Mouse (Mus musculus): ENCODE results near the gene Asphd1.

Asphd1 gene

DNA sequence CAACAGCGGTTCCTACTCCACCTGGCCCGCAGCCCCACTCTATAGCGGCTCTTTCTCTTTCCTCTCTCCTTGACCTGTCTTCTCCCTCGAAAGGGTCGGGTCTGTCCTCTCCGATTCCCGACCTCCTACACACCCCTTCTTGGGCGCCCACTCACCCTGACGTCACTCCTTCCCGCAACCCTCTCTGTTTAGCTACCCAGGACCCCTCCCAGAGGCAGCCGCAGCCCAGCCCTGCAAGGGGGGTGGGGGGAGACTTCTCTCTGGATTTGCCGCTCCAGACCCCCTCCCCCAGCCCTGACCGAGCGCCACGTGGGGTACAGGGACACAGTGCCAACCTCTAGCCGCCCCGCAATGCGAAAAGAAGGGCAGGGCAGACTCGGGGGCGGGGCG is at the start of gene Asphd1:
Asphd1 (minus strand) TSS at position 180 of the 390 bp plus-strand sequence.
- no peak for DNase-seq (ENCODE audit: low spot score)

DNA sequence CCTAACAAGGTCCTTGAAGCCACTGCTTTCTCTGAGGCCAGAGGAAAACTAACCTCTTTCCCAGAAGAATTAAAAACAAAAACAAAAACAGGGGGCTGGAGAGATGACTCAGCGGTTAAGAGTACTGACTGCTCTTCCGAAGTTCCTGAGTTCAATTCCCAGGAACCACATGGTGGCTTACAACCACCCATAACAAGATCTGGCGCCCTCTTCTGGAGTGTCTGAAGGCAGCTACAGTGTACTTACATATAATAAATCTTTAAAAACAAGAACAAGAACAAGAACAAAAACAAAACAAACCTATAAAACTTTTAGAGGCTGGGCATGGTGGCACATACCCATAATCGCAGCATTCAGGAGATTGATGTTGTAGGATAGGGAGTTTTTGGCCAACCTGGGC is 47.1 kb upstream of the Asphd1 start:
- DNase-seq (ENCODE audit: low spot score), result no peak

DNA sequence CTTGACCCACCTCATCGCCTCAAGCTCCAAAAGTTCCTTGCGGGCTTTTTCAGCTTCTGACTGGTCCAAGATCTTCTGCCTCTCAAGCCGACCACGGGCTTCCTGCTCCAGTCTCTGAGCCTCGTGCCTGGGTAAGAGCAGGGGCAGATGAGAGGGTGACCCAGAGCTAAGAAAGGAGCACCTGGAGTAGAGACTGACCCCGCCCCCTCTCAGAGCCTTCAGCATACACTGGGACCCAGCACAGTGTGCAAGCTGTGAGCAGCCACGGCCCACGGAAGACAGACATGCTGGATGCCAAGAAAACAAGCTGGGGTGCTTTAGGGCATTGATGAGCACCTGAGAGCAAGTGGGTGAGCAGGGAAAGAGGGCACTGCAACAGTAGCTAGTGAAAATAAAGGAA is 39.4 kb upstream of the Asphd1 start:
- DNase-seq (ENCODE audit: low spot score), result no peak

DNA sequence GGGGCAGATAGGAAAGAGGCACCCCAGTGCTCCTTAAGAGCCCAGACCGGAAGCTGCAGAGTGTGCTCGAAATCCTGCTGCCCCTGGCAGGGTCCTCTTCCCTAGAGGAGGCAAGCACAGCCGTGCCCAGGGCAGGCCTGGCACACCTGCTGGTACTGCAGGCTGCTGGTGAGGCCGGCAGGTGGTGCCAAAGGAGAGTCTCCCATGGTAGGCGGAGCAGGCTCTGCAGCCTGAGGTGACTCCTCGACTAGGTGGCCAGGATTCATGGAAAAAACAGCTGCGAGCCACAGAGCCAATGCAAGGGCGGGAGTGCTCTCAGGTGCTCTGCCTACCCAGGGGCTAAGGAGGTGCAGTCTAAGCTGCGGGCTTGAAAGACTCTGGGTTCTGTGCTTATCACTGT is 36.9 kb upstream of the Asphd1 start:
- no peak for DNase-seq (ENCODE audit: low spot score)

DNA sequence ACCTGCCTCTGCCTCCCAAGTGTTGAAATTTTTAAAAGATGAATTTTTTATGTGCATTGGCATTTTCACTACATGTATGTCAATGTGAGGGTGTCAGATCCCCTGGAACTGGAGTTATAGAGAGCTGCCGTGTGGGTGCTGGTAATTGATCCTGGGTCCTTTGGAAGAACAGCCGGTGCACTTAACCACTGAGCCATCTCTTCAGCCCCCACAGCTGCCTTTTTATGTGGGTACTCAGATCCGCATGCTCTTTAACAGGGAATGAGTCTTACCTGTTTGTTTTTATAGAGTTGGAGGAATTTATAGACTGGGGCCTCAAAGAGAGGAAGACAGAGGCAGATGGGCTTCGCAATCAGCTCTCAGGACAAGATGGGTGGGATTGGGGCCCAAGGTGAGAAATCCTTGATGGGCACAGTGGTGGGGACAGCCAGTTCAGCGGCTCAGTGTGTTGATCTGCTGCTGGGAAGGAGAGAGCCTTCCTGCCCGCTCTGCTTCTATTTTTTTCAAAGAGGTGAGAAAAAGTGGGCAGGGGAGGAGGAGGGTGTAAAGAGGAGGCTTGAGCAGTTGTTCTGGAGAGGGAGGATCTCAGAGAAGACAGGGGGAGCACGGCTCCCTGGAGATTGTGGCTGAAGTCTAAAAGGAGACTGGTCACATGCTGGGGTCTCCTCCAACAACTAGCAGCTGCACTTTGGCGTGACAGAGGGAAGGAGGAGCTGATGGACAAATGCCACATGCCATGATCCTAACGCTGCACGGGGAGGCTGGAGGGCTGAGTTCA is 35.5 kb upstream of the Asphd1 start:
- no peak for DNase-seq (ENCODE audit: low spot score)

DNA sequence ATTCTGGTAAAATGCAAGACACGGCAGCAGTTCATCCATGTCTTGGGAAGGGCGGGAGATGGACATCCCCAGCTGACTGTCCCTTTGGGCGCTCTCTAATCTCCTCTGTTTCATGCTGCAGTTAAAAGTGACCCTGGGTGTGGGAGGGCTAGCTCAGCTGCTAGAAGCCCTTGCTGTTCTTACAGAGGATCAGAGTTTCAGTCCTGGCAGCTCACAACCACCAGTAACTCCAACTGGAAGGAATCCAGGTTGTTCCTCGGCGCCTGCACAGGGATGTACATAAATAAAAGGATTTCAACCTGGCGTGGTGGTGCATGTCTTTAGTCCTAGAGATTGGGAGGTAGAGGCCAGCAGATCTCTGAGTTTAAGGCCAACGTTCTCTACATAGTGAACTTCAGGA is 33.7 kb upstream of the Asphd1 start:
- DNase-seq (ENCODE audit: low spot score), result no peak

DNA sequence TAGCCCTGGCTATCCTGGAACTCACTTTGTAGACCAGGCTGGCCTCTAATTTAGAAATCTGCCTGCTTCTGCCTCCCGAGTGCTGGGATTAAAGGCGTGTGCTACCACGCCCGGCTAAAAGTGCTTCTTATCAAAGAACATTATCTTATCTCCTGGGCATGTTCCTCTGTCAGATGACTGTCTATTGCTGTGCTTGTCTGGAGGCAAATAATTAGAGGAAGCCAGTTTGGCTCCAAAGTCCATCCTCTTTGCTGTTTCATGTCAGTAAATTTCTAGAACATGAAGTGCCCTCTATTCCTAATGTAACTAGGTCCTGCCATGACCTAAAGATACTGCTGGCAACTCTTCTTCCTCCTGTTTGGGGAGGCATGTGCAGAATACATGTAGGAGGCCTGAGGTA is 32.7 kb upstream of the Asphd1 start:
- DNase-seq (ENCODE audit: low spot score), result no peak

DNA sequence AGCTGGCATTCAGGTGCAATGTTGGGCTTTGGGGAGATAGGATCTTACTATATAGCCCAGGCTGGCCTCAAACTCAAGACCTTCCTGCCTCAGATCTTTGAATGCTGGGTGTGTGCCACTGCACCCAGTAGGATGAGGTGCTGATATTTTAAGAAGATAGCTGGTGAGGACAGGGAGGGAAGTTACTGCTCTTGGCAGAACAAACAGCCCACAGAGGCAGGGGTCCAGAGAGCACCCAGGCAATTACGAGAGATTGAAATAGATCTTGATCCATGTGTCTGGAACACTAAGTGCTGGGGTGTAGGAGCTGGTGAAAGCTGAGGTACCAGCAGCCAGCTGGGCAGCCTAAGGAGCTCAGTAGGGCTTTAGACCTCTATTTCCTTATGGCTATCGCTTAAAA is 32.2 kb upstream of the Asphd1 start:
- DNase-seq (ENCODE audit: low spot score), result no peak

DNA sequence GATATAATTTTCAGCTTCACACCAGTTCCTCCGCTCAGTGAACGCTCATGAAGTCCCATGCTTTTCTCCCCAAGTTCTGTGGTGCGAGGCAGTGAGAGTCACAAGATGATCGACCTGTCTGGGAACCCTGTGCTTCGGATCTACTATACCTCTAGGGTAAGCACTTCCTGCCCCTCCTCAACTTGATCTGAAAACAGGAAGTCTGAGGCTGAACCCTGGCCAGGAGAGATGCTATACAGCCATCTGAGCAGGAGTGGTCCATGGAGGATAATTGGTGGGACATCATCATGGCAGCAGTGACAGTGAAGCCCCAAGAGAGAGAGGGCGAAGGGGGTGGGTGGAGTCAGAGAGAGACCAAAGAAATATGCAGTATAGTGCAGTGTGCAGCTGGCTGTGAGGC is 29.5 kb upstream of the Asphd1 start:
- no peak for DNase-seq (ENCODE audit: low spot score)

DNA sequence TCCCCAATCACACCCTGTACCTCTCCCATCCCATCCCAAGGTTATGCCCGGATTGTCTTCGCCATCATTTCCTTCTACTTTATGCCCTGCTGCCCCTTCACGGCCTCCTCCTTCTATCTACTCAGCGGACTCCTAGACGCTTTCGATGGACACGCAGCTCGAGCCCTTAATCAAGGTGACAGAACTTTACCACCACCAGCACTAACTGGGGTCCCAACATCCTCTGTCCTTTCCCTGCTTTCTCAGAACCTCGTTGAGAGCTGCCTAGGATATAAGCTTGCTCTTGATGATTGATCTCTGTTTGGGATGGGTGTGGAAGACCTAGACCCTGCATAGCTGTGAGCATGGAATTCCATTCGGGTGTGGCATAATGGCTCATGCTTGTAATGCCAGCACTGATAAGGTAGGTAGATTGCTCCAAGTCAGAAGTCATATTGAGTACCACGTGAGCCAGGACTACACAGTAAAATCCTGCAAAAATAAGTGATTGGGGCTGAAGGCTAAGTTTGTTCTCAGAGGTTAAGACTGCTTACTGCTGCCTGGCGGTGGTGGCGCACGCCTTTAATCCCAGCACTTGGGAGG is 27.6 kb upstream of the Asphd1 start:
- DNase-seq (ENCODE audit: low spot score), result no peak

DNA sequence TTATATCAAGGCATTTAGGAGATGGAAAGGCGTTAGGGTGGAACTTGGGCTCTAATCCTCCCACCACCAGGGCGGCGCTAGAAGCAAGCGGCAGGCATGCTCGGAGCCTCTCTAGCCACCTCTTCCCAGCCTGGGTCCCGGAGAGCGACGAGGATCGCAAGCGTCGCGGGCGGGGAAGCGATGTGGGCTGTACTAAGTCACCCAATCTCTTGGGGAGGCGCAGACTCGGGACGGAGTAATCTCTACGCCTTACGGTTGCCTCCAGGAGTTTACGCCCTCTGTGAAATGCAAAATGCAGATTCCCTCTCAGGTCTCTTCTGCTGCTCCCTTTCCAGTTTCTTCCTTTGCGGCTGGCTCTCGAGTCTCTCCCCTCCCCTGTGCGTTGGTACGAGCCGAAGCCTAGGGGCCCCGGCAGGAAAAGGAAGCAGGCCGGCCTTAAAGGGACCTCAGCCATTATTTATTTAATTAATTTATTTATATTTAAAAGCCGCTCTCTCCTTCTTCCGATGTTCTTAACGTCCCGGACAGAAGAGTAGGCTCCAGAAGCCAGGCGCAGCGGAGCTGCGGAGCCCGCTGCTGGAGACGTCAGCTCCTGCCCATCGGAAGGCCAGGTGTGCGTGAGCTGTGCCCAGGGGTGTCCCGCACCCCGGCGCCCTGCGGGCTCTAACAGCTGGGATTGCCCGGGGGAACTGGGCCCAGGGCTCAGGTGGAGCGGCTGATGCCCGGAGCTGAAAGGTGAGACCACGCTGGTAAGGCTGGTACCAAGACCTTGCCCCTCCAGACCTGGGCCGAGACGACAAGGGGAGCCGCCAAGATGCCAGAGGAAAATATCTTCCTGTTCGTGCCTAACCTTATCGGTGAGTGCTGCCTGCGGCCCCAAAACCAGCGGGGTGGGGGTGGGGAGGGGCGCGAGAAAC is 26.8 kb upstream of the Asphd1 start, which contains the start of gene Cdiptos:
Cdiptos (minus strand) TSS at position 149 of the 917 bp plus-strand sequence.
- DNase-seq (ENCODE audit: low spot score), result peak; percentile 91

DNA sequence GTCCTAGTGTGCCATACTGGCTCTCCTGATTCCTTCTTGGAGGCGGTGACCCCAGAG is 26.3 kb upstream of the Asphd1 start, which contains the start of gene Cdipt:
Cdipt (plus strand) TSS at position 22 of the 57 bp plus-strand sequence.
- no peak for DNase-seq (ENCODE audit: low spot score)

DNA sequence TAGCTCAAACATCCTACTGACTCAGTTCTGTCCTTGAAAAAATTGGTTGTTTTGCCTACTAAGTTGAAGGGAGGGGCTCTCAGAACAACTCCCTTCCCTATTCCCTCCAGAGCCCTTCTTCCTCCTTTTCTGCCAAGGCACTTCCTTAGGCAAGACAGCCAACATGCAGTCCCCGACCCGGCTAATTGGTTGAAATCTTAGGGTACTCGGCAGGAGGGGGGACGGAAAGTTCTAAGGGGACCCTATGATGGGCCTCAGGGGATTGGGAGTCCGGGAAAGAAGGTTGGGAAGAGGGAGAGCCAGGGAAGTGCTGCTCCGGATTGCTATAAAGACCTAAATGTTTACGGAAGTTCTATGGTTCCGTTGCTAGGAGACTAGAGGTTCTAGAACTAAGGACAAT is 26.1 kb upstream of the Asphd1 start:
- peak; percentile 34 for DNase-seq (ENCODE audit: low spot score)

DNA sequence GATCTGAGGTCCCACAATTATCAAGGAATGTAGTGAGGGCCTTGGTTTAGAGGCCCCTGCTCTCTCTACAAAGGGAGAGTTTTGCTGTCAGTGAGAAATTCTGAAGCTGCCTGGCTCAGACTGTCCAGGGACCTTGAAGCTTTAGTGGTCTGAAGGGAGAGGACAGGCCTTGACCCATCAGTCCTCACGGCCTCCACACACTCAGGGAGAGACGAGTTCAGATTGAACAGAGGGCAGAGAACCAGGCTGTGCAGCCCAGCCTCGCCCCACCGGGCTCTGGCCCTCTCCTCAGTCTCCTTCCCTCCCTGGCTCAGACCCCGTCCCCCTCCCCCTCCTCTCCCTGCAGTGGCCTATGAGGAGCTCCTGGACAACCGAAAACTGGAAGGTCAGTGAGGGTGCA is 18.0 kb upstream of the Asphd1 start:
- DNase-seq (ENCODE audit: low spot score), result peak; percentile 54

DNA sequence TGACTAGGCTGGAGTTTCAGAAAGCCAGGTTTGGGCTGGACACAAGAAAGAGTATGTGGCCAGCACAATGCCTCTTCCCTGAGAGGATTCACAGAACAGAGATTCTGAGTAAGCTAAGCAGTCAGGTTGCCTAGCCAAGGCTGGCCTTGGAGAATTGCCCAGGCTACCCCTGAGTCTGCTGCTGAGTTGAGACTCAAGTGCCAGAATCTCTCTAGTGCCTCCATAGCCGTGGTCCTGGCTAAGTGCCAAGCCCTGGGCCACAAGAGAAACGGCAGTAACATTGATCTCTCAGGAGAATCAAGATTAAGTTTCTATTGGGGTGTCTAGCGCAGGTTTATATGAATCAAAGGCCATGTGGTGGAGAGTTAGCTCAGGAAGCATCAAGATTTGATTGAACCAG is 16.2 kb upstream of the Asphd1 start:
- DNase-seq (ENCODE audit: low spot score), result no peak

DNA sequence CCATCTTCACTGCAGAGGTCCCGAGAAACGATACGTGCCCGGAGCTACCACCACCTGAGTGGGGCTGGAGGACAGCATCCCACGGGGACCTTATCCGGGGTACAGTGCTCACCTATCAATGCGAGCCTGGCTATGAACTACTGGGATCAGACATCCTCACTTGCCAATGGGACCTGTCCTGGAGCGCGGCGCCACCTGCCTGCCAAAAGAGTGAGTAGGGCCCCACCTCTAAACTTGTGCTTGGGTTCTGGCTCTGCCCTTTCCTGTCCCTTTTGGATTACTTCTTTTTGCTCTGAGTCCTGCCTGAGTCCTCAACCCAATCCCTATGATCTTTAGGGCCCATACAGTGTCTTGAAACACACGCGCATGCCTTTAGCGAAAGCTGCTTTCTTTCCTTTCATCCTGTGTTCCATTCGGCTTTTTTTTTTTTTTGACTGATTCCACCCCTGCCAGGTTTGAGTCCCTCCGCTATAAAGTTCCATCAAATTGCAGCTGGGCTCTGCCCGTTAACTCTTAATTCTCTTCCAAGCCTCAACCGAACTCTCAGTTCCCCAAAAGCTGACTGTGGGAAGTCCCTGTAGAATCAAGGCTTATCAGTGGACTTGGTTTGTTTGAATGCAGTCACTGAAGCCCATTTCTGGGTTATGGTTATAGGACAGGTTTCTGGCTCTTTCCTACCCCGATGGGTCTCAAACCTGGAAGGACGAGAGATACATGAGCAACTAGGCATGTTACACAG is 14.3 kb upstream of the Asphd1 start:
- no peak for DNase-seq (ENCODE audit: low spot score)

DNA sequence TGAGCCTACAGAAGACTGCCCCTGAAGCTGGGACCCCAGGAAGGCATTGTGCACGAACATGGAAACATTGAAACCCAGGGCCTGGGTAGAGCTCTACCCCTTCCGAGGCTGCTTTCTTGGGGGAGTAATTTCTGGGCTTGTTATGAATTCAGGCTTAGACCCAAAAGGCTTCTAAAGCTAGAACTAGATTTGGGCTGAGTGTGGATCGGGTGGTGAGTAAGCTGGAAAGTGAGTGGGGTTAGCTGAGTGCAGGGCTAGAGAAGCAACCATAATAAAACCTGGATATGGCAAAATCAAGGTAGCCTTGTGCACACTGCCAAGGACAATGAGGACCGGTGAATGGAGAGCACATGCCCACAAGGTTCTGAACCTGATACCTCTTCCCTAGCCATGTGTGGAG is 12.6 kb upstream of the Asphd1 start:
- DNase-seq (ENCODE audit: low spot score), result no peak

DNA sequence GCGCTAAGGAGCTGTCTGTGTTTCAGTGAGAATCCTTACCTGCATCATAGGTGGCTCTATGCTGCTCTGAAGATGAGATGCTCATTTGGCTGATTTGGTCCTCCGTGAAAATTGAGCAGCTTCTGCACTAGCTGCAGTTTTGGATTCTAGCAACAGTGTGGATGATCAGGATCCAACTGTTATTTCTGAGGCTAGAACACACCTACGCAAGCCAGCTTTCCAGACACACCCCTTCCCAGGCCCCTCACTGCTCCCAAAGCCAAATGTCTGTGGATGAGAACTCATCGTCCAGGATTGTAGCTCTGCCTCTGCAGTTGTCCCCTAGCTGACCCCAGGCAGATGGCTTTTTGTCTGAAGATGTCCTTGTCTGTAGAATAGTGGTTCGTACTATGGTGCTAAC is 11.7 kb upstream of the Asphd1 start:
- DNase-seq (ENCODE audit: low spot score), result no peak

DNA sequence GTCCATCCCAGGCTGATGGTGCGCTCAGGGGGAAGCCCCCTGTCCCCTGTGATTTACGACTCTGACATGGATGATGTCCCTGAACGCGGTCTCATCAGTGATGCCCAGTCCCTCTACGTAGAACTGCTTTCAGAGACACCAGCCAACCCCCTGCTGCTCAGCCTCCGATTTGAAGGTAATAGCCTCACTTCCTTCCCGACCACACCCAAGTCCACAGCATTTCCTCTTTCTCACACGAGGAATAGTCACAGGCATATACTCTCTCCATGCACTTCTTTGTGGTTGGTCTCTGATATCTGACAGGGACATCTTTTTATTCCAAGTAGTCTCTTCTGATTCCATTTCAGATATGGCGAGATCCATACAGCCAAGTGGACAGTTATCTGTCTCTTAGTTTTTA is 10.4 kb upstream of the Asphd1 start:
- DNase-seq (ENCODE audit: low spot score), result no peak

DNA sequence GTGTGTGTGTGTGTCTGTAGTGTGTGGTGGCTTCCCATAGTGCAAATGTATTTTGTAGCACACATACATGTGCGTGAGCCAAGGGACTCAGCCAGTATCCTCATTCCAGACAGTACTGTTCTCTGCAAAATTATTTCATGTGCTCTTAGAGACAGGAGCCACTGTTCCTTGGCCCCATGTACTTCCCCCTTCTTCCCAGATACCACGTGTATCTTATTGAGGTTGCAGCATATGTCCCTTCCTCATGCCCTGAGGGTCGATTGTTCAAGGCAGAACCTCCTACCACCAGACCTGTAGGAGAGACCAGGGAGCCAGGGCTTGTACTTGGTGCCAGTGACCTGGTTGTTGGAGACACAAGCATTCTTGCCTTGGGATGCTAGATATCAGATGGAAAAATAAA is 5.7 kb upstream of the Asphd1 start:
- DNase-seq (ENCODE audit: low spot score), result no peak

DNA sequence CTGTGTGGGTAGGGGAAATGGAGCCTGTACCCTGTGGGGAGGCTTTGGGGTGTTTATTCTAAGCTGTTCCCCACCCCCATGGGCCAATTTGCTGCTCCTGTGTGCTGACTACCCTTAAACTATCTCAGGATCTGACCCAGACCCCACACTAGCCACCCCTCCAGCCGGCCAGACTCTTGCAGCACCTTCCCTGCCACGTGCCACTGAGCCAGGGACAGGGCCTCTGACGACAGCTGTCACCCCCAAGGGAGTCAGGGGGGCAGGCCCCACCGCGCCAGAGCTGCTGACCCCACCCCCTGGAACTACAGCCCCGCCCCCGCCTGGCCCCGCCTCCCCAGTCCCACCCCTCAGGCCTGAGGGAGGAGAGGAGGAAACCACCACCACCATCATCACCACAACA is 3.3 kb upstream of the Asphd1 start:
- DNase-seq (ENCODE audit: low spot score), result no peak

DNA sequence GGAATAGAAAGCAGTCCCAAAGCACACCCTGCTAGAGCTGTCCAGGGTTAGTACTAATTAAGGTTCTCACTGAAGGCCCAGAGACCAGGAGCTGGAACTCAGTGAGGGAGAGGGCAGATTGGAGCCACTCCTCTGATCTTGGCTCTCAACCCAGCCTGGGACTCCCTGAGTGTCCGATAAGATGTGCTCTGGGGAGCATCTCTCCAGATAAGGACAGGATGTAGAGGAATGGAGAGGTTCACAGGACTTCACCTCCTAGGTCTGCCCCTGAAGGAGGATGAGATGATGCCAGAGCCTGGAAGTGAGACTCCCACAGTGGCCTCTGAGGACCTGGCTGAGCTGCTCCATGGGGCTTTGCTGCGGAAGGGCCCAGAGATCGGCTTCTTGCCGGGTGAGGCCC is 2.4 kb upstream of the Asphd1 start:
- DNase-seq (ENCODE audit: low spot score), result no peak

All from ovary, adult 18-20 months (tissue).